Mouse (Mus musculus) embryonic facial prominence, embryonic 14.5 days (tissue): ENCODE results near the gene Gm6460. TPM values are rescaled to one million over a fixed set of nuclear protein-coding genes. Genes with fewer than 3 reads are reported as not detected.
"Not testable (repeated sequence)": the region's sequence is repeated elsewhere in the genome, so short reads cannot be mapped to it uniquely, and the experiment has no call there.

ENCODE experiments used
- ATAC-seq: fragments of 200-750 bp; cut with Nextera tagmentation; 2 replicates; pipeline ENCODE4 v1.8.0; 2017; ENCODE audit warnings: low read depth, moderate number of reproducible peaks, moderate TSS enrichment
- DNase-seq: peaks from one replicate; pipeline ENCODE4 v3.0.0-alpha.2; 2015; ENCODE audit warnings: low spot score
- H3K27ac ChIP-seq: fragments of 300-500 bp; sonication (generic); replicated peaks from 2 replicates; pipeline ENCODE4 v1.5.1; 2014; ENCODE audit warnings: low read depth, mild to moderate bottlenecking, low read length, moderate library complexity
- H3K27me3 ChIP-seq: fragments of 300-500 bp; sonication (generic); replicated peaks from 2 replicates; pipeline ENCODE4 v1.6.1; 2014; ENCODE audit warnings: low read length; ENCODE audit not compliant: control insufficient read depth, insufficient read depth
- H3K36me3 ChIP-seq: fragments of 300-500 bp; sonication (generic); 2 replicates; pipeline ENCODE4 v1.6.1; 2014; ENCODE audit warnings: low read length, mixed read lengths; ENCODE audit not compliant: control insufficient read depth, insufficient read depth
- H3K4me1 ChIP-seq: fragments of 300-500 bp; sonication (generic); 2 replicates; pipeline ENCODE4 v1.6.1; 2014; ENCODE audit warnings: antibody characterized with exemption, low read length; ENCODE audit not compliant: control insufficient read depth, insufficient read depth
- H3K4me2 ChIP-seq: fragments of 300-500 bp; sonication (generic); 2 replicates; pipeline ENCODE4 v1.6.1; 2014; ENCODE audit warnings: low read depth, mild to moderate bottlenecking, low read length, moderate library complexity, mixed read lengths
- H3K4me3 ChIP-seq: fragments of 300-500 bp; sonication (generic); 2 replicates; pipeline ENCODE4 v1.5.1; 2014; ENCODE audit warnings: low read depth, mild to moderate bottlenecking, low read length
- H3K9ac ChIP-seq: fragments of 300-500 bp; sonication (generic); 2 replicates; pipeline ENCODE4 v1.6.1; 2014; ENCODE audit warnings: low read depth, mild to moderate bottlenecking, low read length, moderate library complexity, mixed read lengths
- H3K9me3 ChIP-seq: fragments of 300-500 bp; sonication (generic); 2 replicates; pipeline ENCODE4 v1.6.1; 2016; ENCODE audit warnings: low read length; ENCODE audit not compliant: control insufficient read depth
- WGBS: fragments of 180-500 bp; shearing (Covaris S2); extraction: QIAGEN DNeasy Blood & Tissue Kit; methylation state at CpG from one replicate; pipeline ENCODE4 v1.1.7; 2014; 5-methylcytosine and 5-hydroxymethylcytosine counted together
- polyA plus RNA-seq: library from polyadenylated mRNA; unstranded; fragments of >200 nt; fragmentation: Nextera tagmentation; extraction: Ambion mirVana; gene quantifications from 2 replicates; pipeline ENCODE4 v1.2.1, GENCODE M21; 2014

Gene Gm6460
- not detected in 2 replicates for polyA plus RNA-seq

DNA sequence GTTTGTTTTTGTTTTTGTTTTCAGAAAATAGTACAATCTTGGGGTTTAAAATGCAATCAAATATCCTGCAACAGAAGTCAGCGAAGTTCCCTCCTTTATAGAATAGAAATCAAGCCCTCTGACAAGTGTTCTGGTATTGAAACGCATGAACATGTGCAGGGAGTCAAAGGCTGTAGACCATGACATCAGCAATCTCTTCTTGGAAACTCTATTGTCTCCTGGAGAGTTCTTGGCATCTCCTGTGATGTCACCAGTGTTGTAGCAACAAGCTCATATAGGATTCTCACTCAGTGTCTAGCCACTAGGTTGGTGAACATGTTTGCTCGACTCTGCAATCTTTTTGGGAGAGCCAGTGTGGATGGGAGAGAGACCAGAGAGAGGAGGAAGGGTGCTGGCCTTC, at the start of gene Gm6460:
Gm6460 (plus strand) TSS at position 301 of the 400 bp plus-strand sequence.
- H3K4me1 ChIP-seq, H3K4me3 ChIP-seq, H3K27me3 ChIP-seq, H3K27ac ChIP-seq, H3K36me3 ChIP-seq, H3K4me2 ChIP-seq, DNase-seq, H3K9ac ChIP-seq, ATAC-seq, H3K9me3 ChIP-seq: not testable (repeated sequence)
- no CpG with 5 or more reads among the region's 3 CpGs for WGBS

Other genes starting within 250 kb of the Gm6460 start
- not detected in 2 replicates for gene Gm8897, start 178.5 kb upstream of the Gm6460 start, polyA plus RNA-seq
- 0.40 TPM in 1 of 2 replicates, not detected in the other for gene Gm8906, start 92.2 kb upstream of the Gm6460 start, polyA plus RNA-seq
- not detected in 2 replicates for gene Gm8922, start 87.0 kb downstream of the Gm6460 start, polyA plus RNA-seq
- gene Gm8926, start 175.6 kb downstream of the Gm6460 start, polyA plus RNA-seq = not detected in 2 replicates